Mouse (Mus musculus) layer of hippocampus, adult 11-12 months (tissue): ENCODE measurements around the gene Tmcc3.

Experiments
- DNase-seq: peaks from one replicate; pipeline ENCODE4 v3.0.0; 2022; ENCODE audit warnings: low spot score

The Tmcc3 gene

GRCm38 (mm10) chr10:94311511-94312006 is at the start of gene Tmcc3:
Gene Tmcc3 (plus strand): TSS chr10:94311949.
- no peak for DNase-seq

GRCm38 (mm10) chr10:94262646-94263045 is 49.1 kb upstream of the Tmcc3 start:
- DNase-seq, result no peak

- no peak for DNase-seq
These were observed 48.5 kb upstream of the Tmcc3 start for GRCm38 (mm10) chr10:94263211-94263610.

- no peak for DNase-seq
These were observed 45.9 kb upstream of the Tmcc3 start for GRCm38 (mm10) chr10:94265656-94266542.

- no peak for DNase-seq
These were observed 36.4 kb upstream of the Tmcc3 start for GRCm38 (mm10) chr10:94275321-94275720.

GRCm38 (mm10) chr10:94276511-94276910 is 35.2 kb upstream of the Tmcc3 start:
- no peak for DNase-seq

GRCm38 (mm10) chr10:94282179-94282578 is 29.6 kb upstream of the Tmcc3 start:
- no peak for DNase-seq

GRCm38 (mm10) chr10:94282797-94283196 is 29.0 kb upstream of the Tmcc3 start:
- DNase-seq, result no peak

GRCm38 (mm10) chr10:94294437-94294836 is 17.3 kb upstream of the Tmcc3 start:
- DNase-seq, result no peak

GRCm38 (mm10) chr10:94294933-94295750 is 16.6 kb upstream of the Tmcc3 start:
- no peak for DNase-seq

- DNase-seq, result no peak
These were observed 15.7 kb upstream of the Tmcc3 start for GRCm38 (mm10) chr10:94295923-94296605.

GRCm38 (mm10) chr10:94298471-94298870 is 13.3 kb upstream of the Tmcc3 start, which contains the start of gene Gm4792:
Gene Gm4792 (minus strand): TSS chr10:94298703.
- no peak for DNase-seq

GRCm38 (mm10) chr10:94299301-94299700 is 12.4 kb upstream of the Tmcc3 start:
- DNase-seq, result no peak

- DNase-seq, result no peak
These were observed 7.6 kb upstream of the Tmcc3 start for GRCm38 (mm10) chr10:94304064-94304657.

GRCm38 (mm10) chr10:94305526-94305925 is 6.2 kb upstream of the Tmcc3 start:
- DNase-seq, result no peak

GRCm38 (mm10) chr10:94310499-94311267 is 1.1 kb upstream of the Tmcc3 start:
- DNase-seq, result no peak

GRCm38 (mm10) chr10:94312007-94312715 is 412 bp downstream of the Tmcc3 start:
- DNase-seq, result no peak

GRCm38 (mm10) chr10:94313146-94313545 is 1.4 kb downstream of the Tmcc3 start:
- DNase-seq, result no peak

GRCm38 (mm10) chr10:94318574-94318973 is 6.8 kb downstream of the Tmcc3 start:
- no peak for DNase-seq

GRCm38 (mm10) chr10:94329962-94330361 is 18.2 kb downstream of the Tmcc3 start:
- no peak for DNase-seq
